Mouse (Mus musculus) neural tube, embryonic 14.5 days (tissue): ENCODE measurements around the gene Hspa1a. TPM values are rescaled to one million over a fixed set of nuclear protein-coding genes. Genes with fewer than 3 reads are reported as not detected.
"Not testable (repeated sequence)": the region's sequence is repeated elsewhere in the genome, so short reads cannot be mapped to it uniquely, and the experiment has no call there.

Experiments used
- ATAC-seq: fragments of 200-750 bp; cut with Nextera tagmentation; 2 replicates; pipeline ENCODE4 v1.8.0; 2017; ENCODE audit warnings: low read depth, mild to moderate bottlenecking, moderate TSS enrichment, moderate library complexity
- H3K27ac ChIP-seq: fragments of 300-500 bp; sonication (generic); 2 replicates; pipeline ENCODE4 v1.5.1; 2014; ENCODE audit warnings: low read depth, mild to moderate bottlenecking, control low read depth, low read length, moderate library complexity, mixed read lengths
- H3K27me3 ChIP-seq: fragments of 300-500 bp; sonication (generic); 2 replicates; pipeline ENCODE4 v1.6.1; 2014; ENCODE audit warnings: low read length; ENCODE audit not compliant: control insufficient read depth, insufficient read depth
- H3K36me3 ChIP-seq: fragments of 300-500 bp; sonication (generic); 2 replicates; pipeline ENCODE4 v1.6.1; 2014; ENCODE audit warnings: low read length, mixed read lengths; ENCODE audit not compliant: control insufficient read depth, insufficient read depth
- H3K4me1 ChIP-seq: fragments of 300-500 bp; sonication (generic); 2 replicates; pipeline ENCODE4 v1.6.1; 2014; ENCODE audit warnings: low read length; ENCODE audit not compliant: control insufficient read depth, insufficient read depth
- H3K4me2 ChIP-seq: fragments of 300-500 bp; sonication (generic); 2 replicates; pipeline ENCODE4 v1.6.1; 2014; ENCODE audit warnings: mild to moderate bottlenecking, low read depth, low read length, control low read depth
- H3K4me3 ChIP-seq: fragments of 300-500 bp; sonication (generic); 2 replicates; pipeline ENCODE4 v1.5.1; 2014; ENCODE audit warnings: low read depth, low read length, control low read depth, mixed read lengths
- H3K9ac ChIP-seq: fragments of 300-500 bp; sonication (generic); replicated peaks from 2 replicates; pipeline ENCODE4 v1.6.1; 2014; ENCODE audit warnings: low read depth, mild to moderate bottlenecking, control low read depth, low read length, mixed read lengths
- H3K9me3 ChIP-seq: fragments of 300-500 bp; sonication (generic); 2 replicates; pipeline ENCODE4 v1.6.1; 2016; ENCODE audit warnings: low read length; ENCODE audit not compliant: control insufficient read depth
- WGBS: fragments of 180-500 bp; shearing (Covaris S2); extraction: QIAGEN DNeasy Blood & Tissue Kit; methylation state at CpG from one replicate; pipeline ENCODE4 v1.1.7; 2014; 5-methylcytosine and 5-hydroxymethylcytosine counted together
- polyA plus RNA-seq: library from polyadenylated mRNA; unstranded; fragments of >200 nt; fragmentation: Nextera tagmentation; extraction: Ambion mirVana; gene quantifications from 2 replicates; pipeline ENCODE4 v1.2.1, GENCODE M21; 2014

Hspa1a gene
- polyA plus RNA-seq = 7.0 and 7.6 TPM in 2 replicates

GRCm38 (mm10) chr17:34972069-34972749 lies at the start of gene Hspa1a, which contains the start of gene Hspa1l:
Gene Hspa1a, minus strand, starts transcription at chr17:34972156.
Gene Hspa1l, plus strand, starts transcription at chr17:34972703.
- Histone ChIP-seq H3K27me3 (peaks cover 12% of the 10 kb centered on the region), H3K4me3 (peak within 1 kb of the TSS; percentile 35), H3K4me2 (peak within 1 kb of the TSS; percentile 73)
- WGBS = under 1% methylated on average over 27 of the region's 33 CpGs
- ATAC-seq = peak; percentile 95
- not testable (repeated sequence) for H3K9ac ChIP-seq, H3K27ac ChIP-seq, H3K4me1 ChIP-seq, H3K9me3 ChIP-seq, H3K36me3 ChIP-seq

GRCm38 (mm10) chr17:35021163-35021808 lies 49.3 kb upstream of the Hspa1a start:
- no peaks in the 10 kb centered on the region for H3K9me3 ChIP-seq
- no peak overlapping the region for H3K4me2 ChIP-seq
- H3K27ac ChIP-seq = no peak overlapping the region
- no peaks in the 10 kb centered on the region for H3K4me1 ChIP-seq
- peaks cover 4% of the 10 kb centered on the region; the same call in 1 of the 2 replicates for H3K36me3 ChIP-seq
- no peak overlapping the region for H3K4me3 ChIP-seq
- no peaks in the 10 kb centered on the region for H3K27me3 ChIP-seq
- H3K9ac ChIP-seq = no peak overlapping the region
- WGBS = 8% methylated on average over 17 of the region's 17 CpGs
- ATAC-seq = peak; percentile 44; the same call in 1 of the 2 replicates

- Histone ChIP-seq H3K9ac (no peak overlapping the region), H3K36me3 (peaks cover 8% of the 10 kb centered on the region), H3K4me1 (no peaks in the 10 kb centered on the region), H3K4me2 (no peak overlapping the region), H3K27ac (no peak overlapping the region), H3K4me3 (no peak overlapping the region), H3K27me3 (no peaks in the 10 kb centered on the region), H3K9me3 (no peaks in the 10 kb centered on the region)
- ATAC-seq = no peak
- 86% methylated on average over 8 of the region's 8 CpGs for whole genome bisulfite sequencing
Measured at GRCm38 (mm10) chr17:35020551-35020950, 48.6 kb upstream of the Hspa1a start.

GRCm38 (mm10) chr17:35019894-35020293 lies 47.9 kb upstream of the Hspa1a start:
- 74% methylated on average over 11 of the region's 11 CpGs for WGBS
- H3K4me3 ChIP-seq = no peak overlapping the region
- no peak overlapping the region for H3K9ac ChIP-seq
- no peaks in the 10 kb centered on the region for H3K9me3 ChIP-seq
- H3K4me2 ChIP-seq = no peak overlapping the region
- peaks cover 15% of the 10 kb centered on the region for H3K36me3 ChIP-seq
- no peaks in the 10 kb centered on the region for H3K4me1 ChIP-seq
- ATAC-seq = no peak
- no peaks in the 10 kb centered on the region for H3K27me3 ChIP-seq
- H3K27ac ChIP-seq = no peak overlapping the region

- Histone ChIP-seq H3K4me1 (no peaks in the 10 kb centered on the region), H3K27ac (no peak overlapping the region), H3K4me3 (no peak overlapping the region), H3K9me3 (no peaks in the 10 kb centered on the region), H3K27me3 (no peaks in the 10 kb centered on the region), H3K9ac (no peak overlapping the region), H3K36me3 (peaks cover 32% of the 10 kb centered on the region), H3K4me2 (no peak overlapping the region)
- 73% methylated on average over 3 of the region's 3 CpGs for WGBS
- ATAC-seq = no peak
Measured at GRCm38 (mm10) chr17:35018171-35018570, 46.2 kb upstream of the Hspa1a start.

GRCm38 (mm10) chr17:35017706-35018030 lies 45.7 kb upstream of the Hspa1a start:
- ATAC-seq = no peak
- 78% methylated on average over 14 of the region's 14 CpGs for WGBS
- Histone ChIP-seq H3K9me3 (no peaks in the 10 kb centered on the region), H3K27ac (no peak overlapping the region), H3K4me2 (no peak overlapping the region), H3K9ac (no peak overlapping the region), H3K27me3 (no peaks in the 10 kb centered on the region), H3K36me3 (peaks cover 37% of the 10 kb centered on the region), H3K4me1 (no peaks in the 10 kb centered on the region), H3K4me3 (no peak overlapping the region)

- 83% methylated on average over 10 of the region's 10 CpGs for WGBS
- H3K27ac ChIP-seq = no peak overlapping the region
- no peak overlapping the region for H3K9ac ChIP-seq
- H3K4me1 ChIP-seq = no peaks in the 10 kb centered on the region
- no peaks in the 10 kb centered on the region for H3K27me3 ChIP-seq
- peaks cover 43% of the 10 kb centered on the region for H3K36me3 ChIP-seq
- H3K4me3 ChIP-seq = no peak overlapping the region
- H3K4me2 ChIP-seq = no peak overlapping the region
- no peaks in the 10 kb centered on the region for H3K9me3 ChIP-seq
- ATAC-seq = no peak
Measured at GRCm38 (mm10) chr17:35016791-35017705, 45.1 kb upstream of the Hspa1a start.

- 59% methylated on average over 12 of the region's 12 CpGs for WGBS
- no peak within 1 kb of the TSS for H3K4me3 ChIP-seq
Measured at GRCm38 (mm10) chr17:35016376-35016775, 44.4 kb upstream of the Hspa1a start, which contains the start of gene Vwa7. Gene Vwa7, plus strand, starts transcription at chr17:35016579.

More at GRCm38 (mm10) chr17:35016376-35016775, 44.4 kb upstream of the Hspa1a start, which contains the start of gene Vwa7:
- Histone ChIP-seq H3K4me2 (no peak within 1 kb of the TSS), H3K9me3 (no peaks in the 10 kb centered on the region), H3K4me1 (no peaks in the 10 kb centered on the region), H3K36me3 (peaks cover 49% of the 10 kb centered on the region), H3K27ac (no peak within 1 kb of the TSS), H3K9ac (no peak within 1 kb of the TSS), H3K27me3 (no peaks in the 10 kb centered on the region)
- peak; percentile 73; the same call in 1 of the 2 replicates for ATAC-seq
